Mouse (Mus musculus) MEL (cell line): ENCODE measurements at regions not wholly inside any gene's neighbourhood (a gene's known extent, or its start where the extent isn't known, plus 50 kb on each side); places are given as distances from the start of the nearest gene placed in this dataset.

Experiments used
- DNase-seq: peaks from one replicate; pipeline ENCODE4 v3.0.0; 2011; ENCODE audit warnings: low read depth, low spot score
- H3K27ac ChIP-seq: 2 replicates; pipeline ENCODE4 v1.5.1; 2012; ENCODE audit warnings: low read depth, mild to moderate bottlenecking, control low read depth, low read length, moderate library complexity; ENCODE audit not compliant: control insufficient read depth
- H3K27me3 ChIP-seq, 2 experiments: fragments of 150-350 bp in 1 of 2; sonication (generic) in 1 of 2; 2 replicates each; pipeline ENCODE4 v1.6.1; 2012; ENCODE audit warnings: low read length in 2 of 2, mild to moderate bottlenecking in 2 of 2, improper control_type of control experiment in 1 of 2, moderate library complexity in 1 of 2; ENCODE audit not compliant: insufficient read depth in 2 of 2, control insufficient read depth in 1 of 2
- H3K36me3 ChIP-seq, 2 experiments: 2 replicates each; pipeline ENCODE4 v1.6.1; 2012 to 2014; ENCODE audit warnings: low read length in 2 of 2, improper control_type of control experiment in 1 of 2, inconsistent platforms in 1 of 2, mild to moderate bottlenecking in 1 of 2; ENCODE audit not compliant: insufficient read depth in 2 of 2, control insufficient read depth in 1 of 2
- H3K4me1 ChIP-seq, 2 experiments: fragments of 150-350 bp in 1 of 2; sonication (generic) in 1 of 2; 2 replicates each; pipeline ENCODE4 v1.6.1; 2012; ENCODE audit warnings: low read length in 2 of 2, improper control_type of control experiment in 1 of 2, mild to moderate bottlenecking in 1 of 2; ENCODE audit not compliant: insufficient read depth in 2 of 2, control insufficient read depth in 1 of 2
- H3K4me3 ChIP-seq, 2 experiments: fragments of 150-350 bp in 1 of 2; sonication (generic) in 1 of 2; 2 replicates each; pipeline ENCODE4 v1.5.1; 2012; ENCODE audit warnings: low read depth in 2 of 2, low read length in 2 of 2, mild to moderate bottlenecking in 2 of 2, moderate library complexity in 2 of 2, control low read depth in 1 of 2, improper control_type of control experiment in 1 of 2; ENCODE audit not compliant: control insufficient read depth in 1 of 2, insufficient read depth in 1 of 2
- H3K79me2 ChIP-seq: 2 replicates; pipeline ENCODE4 v1.6.1; 2012; ENCODE audit warnings: mild to moderate bottlenecking, low read length, moderate library complexity; ENCODE audit not compliant: control insufficient read depth, poor library complexity, insufficient read depth
- H3K9ac ChIP-seq: 2 replicates; pipeline ENCODE4 v1.6.1; 2012; ENCODE audit warnings: low read depth, mild to moderate bottlenecking, control low read depth, low read length, moderate library complexity; ENCODE audit not compliant: control insufficient read depth, poor library complexity, severe bottlenecking
- H3K9me3 ChIP-seq: fragments of 150-350 bp; sonication (generic); replicated peaks from 2 replicates; pipeline ENCODE4 v1.6.1; 2012; ENCODE audit warnings: mild to moderate bottlenecking, low read length, improper control_type of control experiment, moderate library complexity; ENCODE audit not compliant: insufficient read depth
- BHLHE40 ChIP-seq: IDR thresholded peaks from 2 replicates; pipeline ENCODE4 v1.6.1; 2012; ENCODE audit warnings: low read depth, mild to moderate bottlenecking, inconsistent platforms, low read length, improper control_type of control experiment, borderline replicate concordance
- CHD1 ChIP-seq: IDR thresholded peaks from 2 replicates; pipeline ENCODE4 v1.6.1; 2012; ENCODE audit warnings: low read depth, mild to moderate bottlenecking, inconsistent platforms, low read length, improper control_type of control experiment
- CHD2 ChIP-seq: IDR thresholded peaks from 2 replicates; pipeline ENCODE4 v1.6.1; 2011; ENCODE audit warnings: low read length, improper control_type of control experiment
- EP300 ChIP-seq, 2 experiments: IDR thresholded peaks; 2 replicates each; pipeline ENCODE4 v1.6.1; 2011; ENCODE audit warnings: improper control_type of control experiment in 2 of 2, low read length in 2 of 2, low read depth in 1 of 2, mild to moderate bottlenecking in 1 of 2
- ETS1 ChIP-seq: IDR thresholded peaks from 2 replicates; pipeline ENCODE4 v1.6.1; 2012; ENCODE audit warnings: low read depth, mild to moderate bottlenecking, inconsistent platforms, low read length, improper control_type of control experiment, moderate library complexity
- GABPA ChIP-seq: IDR thresholded peaks from 2 replicates; pipeline ENCODE4 v1.6.1; 2012; ENCODE audit warnings: low read depth, mild to moderate bottlenecking, inconsistent platforms, low read length, improper control_type of control experiment, moderate library complexity
- GATA1 ChIP-seq: IDR thresholded peaks from 2 replicates; pipeline ENCODE4 v1.6.1; 2011; ENCODE audit warnings: low read depth, low read length, improper control_type of control experiment
- JUND ChIP-seq: IDR thresholded peaks from 2 replicates; pipeline ENCODE4 v1.6.1; 2011; ENCODE audit warnings: low read depth, mild to moderate bottlenecking, improper control_type of control experiment, low read length
- KAT2A ChIP-seq: conservative IDR thresholded peaks from 2 replicates; pipeline ENCODE4 v1.6.1; 2012; ENCODE audit warnings: low read depth, low read length, improper control_type of control experiment, inconsistent platforms
- MAX ChIP-seq: IDR thresholded peaks from 2 replicates; pipeline ENCODE4 v1.6.1; 2011; ENCODE audit warnings: low read length, improper control_type of control experiment
- MAZ ChIP-seq: IDR thresholded peaks from 2 replicates; pipeline ENCODE4 v1.6.1; 2012; ENCODE audit warnings: low read depth, mild to moderate bottlenecking, inconsistent platforms, low read length, improper control_type of control experiment
- NELFE ChIP-seq: IDR thresholded peaks from 2 replicates; pipeline ENCODE4 v1.6.1; 2011; ENCODE audit warnings: low read depth, low read length, improper control_type of control experiment
- NRF1 ChIP-seq: IDR thresholded peaks from 2 replicates; pipeline ENCODE4 v1.6.1; 2014; ENCODE audit warnings: low read depth, mild to moderate bottlenecking, inconsistent platforms, low read length, improper control_type of control experiment, moderate library complexity; ENCODE audit not compliant: poor library complexity, insufficient read depth, severe bottlenecking
- POLR2AphosphoS5 ChIP-seq: IDR thresholded peaks from 2 replicates; pipeline ENCODE4 v1.6.1; 2012; ENCODE audit warnings: low read depth, borderline replicate concordance, mild to moderate bottlenecking, inconsistent platforms, low read length, moderate library complexity, mixed read lengths
- RAD21 ChIP-seq: IDR thresholded peaks from 2 replicates; pipeline ENCODE4 v1.6.1; 2011; ENCODE audit warnings: mild to moderate bottlenecking, low read depth, low read length, improper control_type of control experiment
- RCOR1 ChIP-seq: IDR thresholded peaks from 2 replicates; pipeline ENCODE4 v1.6.1; 2012; ENCODE audit warnings: low read depth, mild to moderate bottlenecking, inconsistent platforms, low read length, improper control_type of control experiment
- SIN3A ChIP-seq: IDR thresholded peaks from 2 replicates; pipeline ENCODE4 v1.6.1; 2012; ENCODE audit warnings: low read length, improper control_type of control experiment, inconsistent platforms
- SMC3 ChIP-seq: IDR thresholded peaks from 2 replicates; pipeline ENCODE4 v1.6.1; 2011; ENCODE audit warnings: low read depth, low read length, improper control_type of control experiment
- TAL1 ChIP-seq: IDR thresholded peaks from 2 replicates; pipeline ENCODE4 v1.6.1; 2012; ENCODE audit warnings: mild to moderate bottlenecking, inconsistent platforms, low read length, moderate library complexity, mixed read lengths
- TBP ChIP-seq: IDR thresholded peaks from 2 replicates; pipeline ENCODE4 v1.8.0; 2011; ENCODE audit warnings: low read depth, low read length, improper control_type of control experiment
- UBTF ChIP-seq: IDR thresholded peaks from 2 replicates; pipeline ENCODE4 v1.6.1; 2012; ENCODE audit warnings: low read depth, mild to moderate bottlenecking, inconsistent platforms, low read length, improper control_type of control experiment, moderate library complexity, borderline replicate concordance; ENCODE audit not compliant: insufficient read depth
- ZKSCAN1 ChIP-seq: IDR thresholded peaks from 2 replicates; pipeline ENCODE4 v1.6.1; 2012; ENCODE audit warnings: low read depth, mild to moderate bottlenecking, inconsistent platforms, low read length, improper control_type of control experiment, moderate library complexity
- ZNF384 ChIP-seq: IDR thresholded peaks from 2 replicates; pipeline ENCODE4 v1.6.1; 2012; ENCODE audit warnings: low read depth, mild to moderate bottlenecking, inconsistent platforms, low read length, improper control_type of control experiment

DNA sequence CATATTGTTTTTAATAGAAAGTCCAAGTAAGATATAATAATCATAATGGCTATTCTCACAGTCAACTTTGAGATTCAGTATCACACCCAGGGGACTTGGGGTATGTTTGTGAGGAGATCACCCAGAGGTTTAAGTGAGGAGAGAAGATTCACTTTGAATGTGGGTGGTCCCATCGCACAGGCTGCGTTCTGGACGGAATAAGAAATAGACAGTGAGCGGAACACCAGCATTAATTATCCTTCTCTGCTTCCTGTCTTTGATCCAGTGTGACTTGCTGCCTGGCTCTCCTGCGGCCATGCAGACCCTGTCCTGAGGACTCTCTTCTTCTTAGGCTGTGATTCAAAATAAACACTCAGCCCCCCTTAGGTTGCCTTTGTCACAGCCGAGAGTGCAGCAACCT, 60.6 kb upstream of the Kras start:
- H3K27me3 ChIP-seq, result no peaks in the 10 kb centered on the region
- TF ChIP-seq BHLHE40 (no peak), NRF1 (no peak), ZNF384 (no peak), CHD1 (no peak), UBTF (no peak), ZKSCAN1 (no peak), GATA1 (no peak), ETS1 (no peak), TBP (no peak), RAD21 (no peak)
- TF ChIP-seq, all 39 proteins: peak for 0
- Histone ChIP-seq H3K79me2 (peaks cover 2% of the 10 kb centered on the region), H3K9ac (no peak overlapping the region), H3K4me1 (peaks cover under 1 to 3% of the 10 kb centered on the region in 2 experiments; a peak in 2 of 4 replicates), H3K9me3 (no peaks in the 10 kb centered on the region), H3K4me3 (no peak overlapping the region), H3K27ac (no peak overlapping the region), H3K36me3 (peaks cover 0 to 2% of the 10 kb centered on the region in 2 experiments; a peak in 3 of 4 replicates)
- DNase-seq, result no peak

GRCm38 (mm10) chr6:145309025-145309424, 59.0 kb upstream of the Kras start:
- H3K27ac ChIP-seq, result no peak overlapping the region
- TF ChIP-seq GABPA (no peak), BHLHE40 (no peak), RCOR1 (no peak), NELFE (no peak), SMC3 (no peak), CHD2 (no peak), MAX (no peak), TAL1 (no peak), SIN3A (no peak), RAD21 (no peak), UBTF (no peak), EP300 (IDR thresholded peaks at IDR 0.05; ENCODE audit: low read depth in 1 of 2, low read length in 2 of 2) (no peak), POLR2AphosphoS5 (no peak), MAZ (no peak), JUND (no peak), NRF1 (no peak), KAT2A (no peak)
- TF ChIP-seq, all 39 proteins: peak for 0
- Histone ChIP-seq H3K4me3 (no peak overlapping the region), H3K36me3 (peaks cover 0 to 4% of the 10 kb centered on the region in 2 experiments; a peak in 3 of 4 replicates), H3K27me3 (no peaks in the 10 kb centered on the region), H3K4me1 (peaks cover 2 to 5% of the 10 kb centered on the region in 2 experiments; a peak in 2 of 4 replicates), H3K9me3 (no peaks in the 10 kb centered on the region), H3K79me2 (peaks cover 11% of the 10 kb centered on the region), H3K9ac (no peak overlapping the region)
- no peak for DNase-seq
